Mouse (Mus musculus) C2C12 (cell line): ENCODE results near the gene Tspo.

Source experiments
- CTCF ChIP-seq: IDR thresholded peaks from one replicate; pipeline ENCODE4 v1.5.1; 2011; ENCODE audit not compliant: control insufficient read depth, insufficient read depth, insufficient read length
- USF1 ChIP-seq: IDR thresholded peaks from one replicate; pipeline ENCODE4 v1.6.1; 2011; ENCODE audit warnings: low read depth, mild to moderate bottlenecking, control low read depth, moderate library complexity

DNA sequence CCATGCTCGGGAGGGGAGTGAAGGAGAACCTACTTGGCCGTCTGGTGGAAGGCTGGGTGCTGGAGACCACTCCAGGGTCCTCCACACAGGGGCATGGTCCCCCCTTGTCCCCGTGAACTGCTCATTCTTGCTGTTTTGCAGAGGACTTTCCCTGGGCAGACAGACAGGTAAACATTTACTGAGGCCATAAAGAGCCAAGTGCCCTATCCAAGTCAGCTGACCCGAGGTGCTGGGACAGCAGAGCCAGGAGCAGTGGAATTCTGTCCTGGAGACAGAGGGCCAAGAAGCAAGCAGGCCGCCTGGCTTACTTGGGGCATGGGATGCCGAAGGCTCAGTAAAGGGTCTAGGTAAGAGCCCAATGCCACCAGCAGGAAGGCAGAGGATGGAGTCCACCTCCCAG, 32.7 kb upstream of the Tspo start:
- no peak for TF ChIP-seq CTCF
- no peak for TF ChIP-seq USF1
